Mouse (Mus musculus) cerebellum, adult 18-20 months (tissue): ENCODE measurements around the gene Batf3.
A peak's percentile ranks its signal among the peaks of the same experiment; 100 is the strongest.

Experiments used
- DNase-seq, 2 experiments: peaks; one replicate each; pipeline ENCODE4 v3.0.0; 2021

The Batf3 gene

DNA sequence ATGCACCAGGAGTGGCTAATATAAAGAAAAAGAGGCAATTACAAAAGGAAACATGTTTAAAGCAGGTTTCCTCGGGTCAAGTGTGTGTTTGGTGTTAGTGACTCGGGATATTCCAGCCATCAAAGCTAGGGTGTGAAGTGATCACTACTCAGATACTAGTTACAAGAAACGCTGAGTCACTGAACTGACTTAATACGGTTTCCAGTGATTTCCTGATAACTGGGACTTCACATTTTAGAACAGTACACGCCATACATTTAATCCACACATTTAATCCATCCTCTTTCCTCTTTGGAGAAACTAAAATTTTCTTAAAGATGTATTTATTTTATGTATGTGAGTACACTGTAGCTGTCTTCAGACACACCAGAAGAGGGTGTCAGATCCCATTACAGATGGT, 9.7 kb upstream of the Batf3 start:
- DNase-seq, result no peak

- DNase-seq, result no peak
These were observed 8.3 kb upstream of the Batf3 start for GRCm38 (mm10) chr1:191089355-191089754.

DNA sequence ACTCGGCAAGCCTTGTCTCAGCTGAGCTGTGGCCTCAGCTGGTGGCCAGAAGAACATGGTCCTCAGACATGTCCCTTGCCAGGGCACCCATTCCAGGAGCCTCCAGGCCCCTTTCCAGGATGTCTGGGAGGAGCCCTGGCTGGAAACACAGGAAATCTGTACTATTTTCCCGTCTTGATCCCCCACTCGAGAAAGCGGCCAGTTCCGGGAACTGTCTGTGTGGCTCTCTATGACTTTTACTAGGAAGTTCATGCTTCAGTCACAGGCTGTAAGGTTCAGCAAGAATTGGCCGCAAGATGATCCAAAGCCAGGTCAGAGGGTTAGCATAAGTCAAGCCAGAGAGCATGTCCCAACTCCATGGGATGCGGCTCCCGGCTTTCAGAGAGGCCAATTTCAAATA, 5.6 kb upstream of the Batf3 start:
- no peak for DNase-seq

DNA sequence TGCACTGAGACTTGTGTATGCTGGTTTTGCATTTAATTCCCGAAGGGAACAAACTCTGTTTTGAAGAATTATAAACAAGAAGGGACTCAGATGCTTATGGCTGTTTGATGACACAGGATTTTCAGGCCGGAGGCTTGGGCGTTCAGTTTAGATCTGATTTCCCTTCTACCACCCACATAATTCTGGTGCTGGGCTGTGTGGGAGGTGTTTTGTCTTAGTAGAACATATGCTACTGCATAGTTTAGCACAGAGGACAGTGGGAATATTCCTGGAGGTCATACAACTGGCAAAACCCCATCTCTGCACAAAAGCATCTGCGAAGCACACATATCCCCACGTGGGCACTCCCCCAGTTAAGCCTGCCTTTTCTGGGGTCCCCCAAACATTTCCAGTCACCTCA, 4.1 kb upstream of the Batf3 start:
- DNase-seq, result no peak

DNA sequence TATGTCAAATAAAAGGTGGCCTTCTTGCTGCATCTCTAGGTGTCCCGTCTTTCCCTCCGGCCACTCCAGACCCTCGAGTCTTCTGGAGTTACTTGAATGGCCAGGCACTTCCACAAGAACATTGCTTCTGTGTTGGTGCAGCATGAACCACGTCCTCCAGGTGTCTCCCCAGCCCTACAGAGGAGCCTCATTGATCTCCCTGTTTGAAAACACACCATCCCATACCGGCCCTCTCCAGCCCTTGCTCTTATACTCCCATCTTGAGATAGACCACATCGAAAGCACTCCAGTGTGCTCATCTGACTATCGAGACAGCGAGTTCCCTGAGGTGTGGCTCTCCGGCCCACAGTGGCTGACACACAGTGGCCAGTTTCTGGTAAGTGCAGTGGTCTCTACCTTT, 2.6 kb upstream of the Batf3 start:
- no peak for DNase-seq

GRCm38 (mm10) chr1:191096871-191097681, 571 bp upstream of the Batf3 start:
- no peak for DNase-seq

DNA sequence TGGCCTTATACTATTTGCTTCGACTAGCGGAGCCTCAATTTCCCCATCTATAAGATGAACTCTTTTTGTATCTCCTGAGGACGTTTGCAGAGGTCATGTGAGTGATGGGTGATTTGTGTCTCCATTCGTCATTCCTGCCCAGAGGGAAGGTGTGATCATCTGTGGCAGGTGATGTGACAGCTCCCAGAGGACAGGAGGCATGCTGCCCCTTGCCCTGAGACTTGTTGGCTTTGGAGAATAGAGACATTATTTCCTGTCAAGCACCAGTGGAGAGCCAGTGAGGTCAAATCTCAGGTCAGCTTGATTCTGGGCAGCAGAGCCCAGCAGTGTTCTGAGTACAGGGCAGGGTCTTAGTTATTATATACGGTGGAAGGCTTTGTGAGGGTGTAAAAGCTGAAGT, 1.5 kb downstream of the Batf3 start:
- no peak for DNase-seq

DNA sequence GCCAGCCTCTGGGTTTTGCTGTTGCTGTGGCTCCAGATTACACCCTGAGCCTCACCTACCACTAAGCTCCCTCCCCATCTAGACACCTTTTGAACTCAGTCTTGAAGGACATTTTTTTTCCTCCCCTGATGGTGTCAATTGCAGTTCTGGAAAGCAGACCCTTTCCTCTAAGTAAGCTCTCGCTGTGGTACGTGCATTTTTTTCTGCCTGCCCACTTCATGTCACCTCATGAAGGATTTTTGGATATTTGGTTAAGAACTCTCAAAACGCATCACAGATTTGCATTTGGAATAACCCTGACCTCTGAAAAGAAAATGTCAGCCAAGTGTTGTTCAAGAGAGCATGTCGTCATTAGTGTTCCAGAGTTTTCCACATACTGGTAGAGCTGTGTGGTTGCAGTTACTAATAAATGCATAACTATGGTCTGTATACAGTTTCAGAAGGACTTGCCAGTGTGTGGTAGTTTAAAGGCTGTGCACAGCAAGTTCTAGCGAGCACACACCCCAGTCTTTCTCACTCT, 2.2 kb downstream of the Batf3 start:
- DNase-seq, result no peak

GRCm38 (mm10) chr1:191102730-191103370, 5.2 kb downstream of the Batf3 start:
- DNase-seq, result no peak

DNA sequence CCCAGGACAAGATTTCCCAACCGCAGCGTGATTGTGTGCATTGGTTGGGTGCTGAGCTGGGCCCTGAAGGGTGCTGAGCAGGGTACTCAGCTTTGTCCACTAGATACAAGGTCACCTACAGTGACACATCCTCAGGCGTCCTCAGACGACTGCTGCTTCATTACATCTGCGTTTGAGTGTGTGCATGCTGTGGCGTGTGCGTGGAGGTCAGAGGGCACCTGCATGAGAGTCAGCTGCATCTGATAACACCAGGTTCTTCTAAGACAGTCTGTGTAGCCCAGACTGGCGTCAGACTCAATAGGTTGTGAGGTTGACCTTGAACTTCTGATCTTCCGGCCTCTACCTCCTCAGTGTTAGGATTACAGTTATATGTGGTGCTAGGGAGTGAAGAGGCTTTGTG, 7.6 kb downstream of the Batf3 start:
- DNase-seq, result no peak

DNA sequence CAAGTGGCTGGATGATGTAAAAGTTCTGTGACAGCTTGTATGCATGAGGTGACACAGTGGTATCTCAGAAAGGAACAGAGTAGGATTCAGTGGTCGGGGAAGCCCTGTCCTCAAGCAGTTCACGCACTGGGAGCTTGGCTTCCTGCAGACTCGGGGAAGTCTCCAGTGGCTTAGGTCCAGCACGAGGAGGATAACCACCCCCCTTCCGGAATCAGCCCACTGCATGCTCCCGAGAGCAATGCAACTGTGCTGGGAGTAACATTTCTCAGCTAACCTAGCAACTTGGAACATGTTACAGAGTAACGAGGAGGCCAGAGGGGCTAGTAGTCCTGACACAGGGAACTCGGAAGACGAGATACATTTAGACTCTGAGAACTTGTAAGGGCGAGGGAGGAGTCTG, 9.7 kb downstream of the Batf3 start:
- no peak for DNase-seq

DNA sequence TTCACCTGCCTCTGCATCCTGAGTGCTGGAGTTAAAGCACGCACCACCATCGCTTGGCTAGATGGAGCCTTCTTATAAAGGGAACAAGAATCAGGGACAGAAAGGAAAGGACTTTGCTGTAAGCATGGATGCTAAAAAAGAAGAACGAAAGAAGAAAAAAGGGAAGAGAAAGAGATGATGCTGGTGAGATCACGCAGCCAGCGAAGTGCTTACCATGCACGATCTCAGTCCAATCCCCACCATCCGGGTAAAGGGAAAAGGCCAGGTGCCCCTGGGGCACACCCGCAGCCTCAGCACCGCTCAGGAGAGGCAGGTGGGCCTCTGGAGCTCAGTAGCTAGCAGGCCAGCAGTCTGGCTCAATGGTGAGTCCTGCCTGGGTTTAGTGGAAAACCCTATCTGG, 12.3 kb downstream of the Batf3 start:
- DNase-seq, result no peak

DNA sequence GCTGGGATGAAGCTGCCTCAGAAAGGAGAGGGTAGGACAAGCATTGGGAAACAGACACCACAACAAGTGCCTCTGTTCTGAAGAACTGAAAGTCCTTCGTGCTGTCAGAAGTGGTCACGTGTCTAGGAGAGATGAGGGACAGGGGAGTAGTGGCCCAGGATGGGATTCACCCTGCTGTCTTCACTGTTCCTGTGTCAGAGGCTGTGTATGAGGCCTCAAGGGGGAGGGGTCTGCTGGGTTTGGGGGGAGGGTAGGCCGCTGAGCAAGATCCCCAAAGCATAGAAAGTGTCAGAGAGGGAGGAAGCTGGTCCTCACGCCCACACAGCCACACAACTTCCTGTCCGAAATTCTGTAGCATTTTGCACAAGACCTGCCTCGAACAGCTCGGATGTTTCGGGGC, 13.5 kb downstream of the Batf3 start:
- no peak for DNase-seq

GRCm38 (mm10) chr1:191114868-191115267, 17.2 kb downstream of the Batf3 start:
- DNase-seq, result no peak

GRCm38 (mm10) chr1:191115514-191116238, 18.0 kb downstream of the Batf3 start:
- no peak for DNase-seq

DNA sequence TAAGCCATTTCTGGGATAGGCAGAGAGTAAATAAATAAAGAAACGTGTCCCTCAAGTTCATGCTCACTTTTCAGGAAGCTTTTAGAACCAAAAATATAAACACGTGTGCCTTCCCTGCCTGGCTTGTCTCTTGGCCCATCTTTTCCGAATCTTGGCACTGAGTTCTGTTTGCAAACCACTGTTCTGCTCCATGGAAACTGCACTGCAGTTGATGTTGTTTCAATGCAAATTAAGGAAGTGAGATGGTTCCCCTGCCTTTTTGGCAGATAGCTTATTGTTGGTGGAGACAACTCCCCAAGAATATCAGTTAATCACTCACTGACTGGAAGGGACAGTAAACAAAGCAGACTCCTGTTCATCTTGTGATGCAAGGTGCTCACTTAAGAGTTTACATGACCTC, 25.1 kb downstream of the Batf3 start:
- DNase-seq, result no peak

DNA sequence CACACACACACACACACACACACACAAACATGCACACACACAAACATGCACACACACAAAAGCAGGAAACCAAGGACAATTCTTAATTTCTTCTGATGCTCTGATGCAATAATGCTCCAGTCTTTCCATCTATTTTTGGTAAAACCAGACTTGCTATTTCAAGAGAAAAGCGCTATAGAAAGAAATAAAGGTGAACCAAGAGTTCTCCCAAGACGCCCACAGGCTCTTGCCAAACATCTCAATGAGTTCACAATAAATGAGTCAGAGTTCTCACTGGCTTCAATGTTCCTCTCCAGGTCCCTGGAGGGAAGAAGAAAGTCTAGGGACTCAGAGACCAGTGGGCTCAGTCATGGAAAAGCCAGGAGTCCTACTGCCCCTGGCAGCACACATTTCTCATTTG, 26.0 kb downstream of the Batf3 start:
- DNase-seq, result no peak

GRCm38 (mm10) chr1:191124288-191124687, 26.6 kb downstream of the Batf3 start:
- no peak for DNase-seq

GRCm38 (mm10) chr1:191125811-191126638, 28.4 kb downstream of the Batf3 start:
- DNase-seq, result peak; percentile 24 to 30

DNA sequence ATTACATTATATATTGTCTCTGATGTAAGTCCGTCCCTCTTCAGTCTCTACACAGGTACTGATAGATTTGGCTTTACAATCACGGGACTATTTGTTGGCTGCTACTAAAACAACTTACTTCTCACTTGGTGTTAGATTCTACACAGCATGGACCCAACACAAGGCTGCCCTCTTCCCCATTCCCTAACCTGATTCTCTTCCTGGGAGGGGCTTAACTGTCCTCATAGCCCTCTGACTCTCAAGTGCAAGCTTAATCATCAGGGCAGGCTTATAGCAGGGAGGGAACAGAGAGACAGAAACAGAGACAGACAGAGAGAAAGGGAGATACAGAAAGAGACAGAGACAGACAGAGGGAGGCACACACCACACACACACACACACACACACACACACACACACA, 34.0 kb downstream of the Batf3 start:
- DNase-seq, result no peak

GRCm38 (mm10) chr1:191132240-191132639, 34.6 kb downstream of the Batf3 start:
- DNase-seq, result no peak

- DNase-seq, result no peak
These were observed 35.3 kb downstream of the Batf3 start for GRCm38 (mm10) chr1:191132934-191133333.

DNA sequence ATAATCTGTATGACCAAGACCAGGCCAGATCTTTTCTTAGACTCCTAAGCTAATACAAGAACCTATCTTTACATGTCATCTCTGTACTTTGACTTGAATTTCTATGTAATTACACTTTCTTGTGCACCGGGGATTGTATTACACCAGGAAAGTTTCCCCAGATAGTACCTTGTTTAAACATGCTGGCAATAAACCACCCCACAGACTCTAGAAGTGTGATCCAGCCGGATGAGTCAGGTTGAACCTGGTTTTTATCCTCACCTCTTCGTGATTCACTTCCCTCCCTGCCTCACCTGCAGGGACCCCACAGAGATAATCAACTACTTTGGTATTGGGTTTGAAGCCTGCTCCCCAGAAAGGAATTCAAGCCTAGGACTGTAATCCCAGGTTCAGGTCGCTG, 37.8 kb downstream of the Batf3 start:
- DNase-seq, result no peak
